Mouse (Mus musculus): ENCODE data around the gene Rundc3a.

- no peak for TF ChIP-seq CTCF (IDR thresholded peaks at IDR 0.05; ENCODE audit: extremely low read depth, insufficient read depth, insufficient read length, insufficient replicate concordance)
- no peak for TF ChIP-seq POLR2A (IDR thresholded peaks at IDR 0.05; ENCODE audit: low read depth, low read length)
These were observed 5.9 kb downstream of the Rundc3a start for GRCm38 (mm10) chr11:102399107-102399506.
